Mouse (Mus musculus): ENCODE results near the gene Slamf1. TPM values are rescaled to one million over a fixed set of nuclear protein-coding genes. Genes with fewer than 3 reads are reported as not detected.

The Slamf1 gene
- polyA plus RNA-seq, 1 experiment from 2014 or later, result 0.15 TPM

DNA sequence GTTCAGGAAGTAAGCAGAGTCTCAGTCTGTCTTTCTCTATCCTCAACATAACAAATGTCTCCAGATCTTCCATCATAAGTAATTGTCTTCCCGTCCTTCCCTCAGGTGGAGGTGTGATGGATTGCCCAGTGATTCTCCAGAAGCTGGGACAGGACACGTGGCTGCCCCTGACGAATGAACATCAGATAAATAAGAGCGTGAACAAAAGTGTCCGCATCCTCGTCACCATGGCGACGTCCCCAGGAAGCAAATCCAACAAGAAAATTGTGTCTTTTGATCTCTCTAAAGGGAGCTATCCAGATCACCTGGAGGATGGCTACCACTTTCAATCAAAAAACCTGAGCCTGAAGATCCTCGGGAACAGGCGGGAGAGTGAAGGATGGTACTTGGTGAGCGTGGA, 7.8 kb downstream of the Slamf1 start:
- Histone ChIP-seq H3K27me3 (replicated peaks; ENCODE audit: control insufficient read depth, insufficient read depth, low read length) (no peaks in the 10 kb centered on the region), H3K36me3 (ENCODE audit: control insufficient read depth, insufficient read depth, low read length) (no peaks in the 10 kb centered on the region), H3K27ac (ENCODE audit: low read length) (no peak overlapping the region), H3K4me3 (ENCODE audit: low read length) (no peak overlapping the region), H3K9me3 (ENCODE audit: control insufficient read depth, low read length) (no peaks in the 10 kb centered on the region), H3K4me2 (ENCODE audit: low read depth, low read length) (no peak overlapping the region), H3K4me1 (ENCODE audit: control insufficient read depth, insufficient read depth, low read length) (no peaks in the 10 kb centered on the region), H3K9ac (ENCODE audit: low read depth, low read length) (no peak overlapping the region)
- ATAC-seq, result no peak
- WGBS, result 60% methylated on average over 11 of the region's 11 CpGs

DNA sequence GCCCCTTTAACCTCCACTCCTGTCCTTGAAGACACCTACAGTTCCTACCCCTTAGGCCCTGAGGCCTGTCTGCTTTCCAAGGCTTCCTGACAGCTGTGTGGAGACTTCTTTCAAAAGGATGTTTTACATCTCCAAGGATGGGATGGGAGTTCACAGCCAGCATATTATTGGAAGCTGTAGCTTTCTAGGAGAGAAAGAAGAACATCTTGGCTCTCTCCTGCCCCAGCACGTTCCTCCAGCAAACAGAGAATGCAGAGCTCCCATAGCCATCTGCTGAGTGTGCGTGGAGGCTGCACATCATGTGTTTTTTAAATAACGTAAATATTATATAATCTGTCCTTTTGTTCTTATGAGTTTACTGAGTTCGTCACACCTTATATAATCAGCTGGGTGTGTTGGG, 8.9 kb downstream of the Slamf1 start:
- no peaks in the 10 kb centered on the region for H3K27me3 ChIP-seq (replicated peaks; ENCODE audit: control insufficient read depth, insufficient read depth, low read length)
- no peak overlapping the region for H3K27ac ChIP-seq (ENCODE audit: low read length)
- no peak overlapping the region for H3K9ac ChIP-seq (ENCODE audit: low read depth, low read length)
- H3K4me3 ChIP-seq (ENCODE audit: low read length), result no peak overlapping the region
- H3K36me3 ChIP-seq (ENCODE audit: control insufficient read depth, insufficient read depth, low read length), result no peaks in the 10 kb centered on the region
- no peaks in the 10 kb centered on the region for H3K9me3 ChIP-seq (ENCODE audit: control insufficient read depth, low read length)
- H3K4me2 ChIP-seq (ENCODE audit: low read depth, low read length), result no peak overlapping the region
- 67% methylated on average over 4 of the region's 4 CpGs for WGBS
- H3K4me1 ChIP-seq (ENCODE audit: control insufficient read depth, insufficient read depth, low read length), result no peaks in the 10 kb centered on the region
- ATAC-seq, result no peak

DNA sequence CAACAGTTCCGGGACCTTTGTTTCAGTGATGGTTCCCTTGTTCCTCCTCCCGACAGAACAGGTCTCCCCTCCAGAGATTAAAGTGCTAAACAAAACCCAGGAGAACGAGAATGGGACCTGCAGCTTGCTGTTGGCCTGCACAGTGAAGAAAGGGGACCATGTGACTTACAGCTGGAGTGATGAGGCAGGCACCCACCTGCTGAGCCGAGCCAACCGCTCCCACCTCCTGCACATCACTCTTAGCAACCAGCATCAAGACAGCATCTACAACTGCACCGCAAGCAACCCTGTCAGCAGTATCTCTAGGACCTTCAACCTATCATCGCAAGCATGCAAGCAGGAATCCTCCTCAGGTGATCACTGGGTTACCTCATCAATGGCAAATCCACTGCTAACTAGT, 10.1 kb downstream of the Slamf1 start:
- H3K27ac ChIP-seq (ENCODE audit: low read length), result no peak overlapping the region
- no peaks in the 10 kb centered on the region for H3K27me3 ChIP-seq (replicated peaks; ENCODE audit: control insufficient read depth, insufficient read depth, low read length)
- ATAC-seq, result no peak
- 77% methylated on average over 7 of the region's 7 CpGs for WGBS
- no peaks in the 10 kb centered on the region for H3K4me1 ChIP-seq (ENCODE audit: control insufficient read depth, insufficient read depth, low read length)
- H3K9ac ChIP-seq (ENCODE audit: low read depth, low read length), result no peak overlapping the region
- no peak overlapping the region for H3K4me3 ChIP-seq (ENCODE audit: low read length)
- H3K4me2 ChIP-seq (ENCODE audit: low read depth, low read length), result no peak overlapping the region
- H3K9me3 ChIP-seq (ENCODE audit: control insufficient read depth, low read length), result no peaks in the 10 kb centered on the region
- no peaks in the 10 kb centered on the region for H3K36me3 ChIP-seq (ENCODE audit: control insufficient read depth, insufficient read depth, low read length)

DNA sequence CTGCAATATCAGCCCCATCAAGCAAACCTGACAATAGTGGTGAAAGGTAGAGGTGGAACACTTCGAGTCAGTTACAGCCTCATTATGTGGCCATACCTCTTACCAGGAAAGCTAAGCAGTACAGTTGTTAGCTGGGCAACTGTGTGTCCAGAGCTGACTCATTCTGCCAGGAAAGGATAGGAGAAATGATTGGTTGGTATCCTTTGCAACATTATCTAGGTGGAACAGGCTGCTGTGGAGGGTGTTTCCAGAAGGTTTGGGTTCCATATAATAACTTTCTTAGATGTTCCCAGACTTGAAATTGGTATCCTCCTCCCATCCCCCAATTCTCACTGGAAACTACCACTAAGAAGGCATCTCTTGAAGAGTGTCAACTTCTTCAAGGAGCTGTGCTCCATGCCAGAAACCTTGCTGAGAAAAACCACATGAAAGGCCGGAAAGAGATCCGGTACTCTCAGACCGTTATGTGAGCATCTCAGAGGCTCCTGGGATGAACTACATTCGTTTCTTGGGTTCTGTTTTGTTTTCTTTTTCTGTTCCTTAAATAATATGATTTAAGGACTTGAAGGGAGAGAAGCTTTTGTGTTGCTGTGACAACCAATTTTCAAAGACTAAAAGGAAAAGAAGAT, 15.5 kb downstream of the Slamf1 start:
- Histone ChIP-seq H3K4me3 (ENCODE audit: low read length) (no peak overlapping the region), H3K4me1 (ENCODE audit: control insufficient read depth, insufficient read depth, low read length) (no peaks in the 10 kb centered on the region), H3K4me2 (ENCODE audit: low read depth, low read length) (no peak overlapping the region), H3K27me3 (replicated peaks; ENCODE audit: control insufficient read depth, insufficient read depth, low read length) (no peaks in the 10 kb centered on the region), H3K27ac (ENCODE audit: low read length) (no peak overlapping the region), H3K9me3 (ENCODE audit: control insufficient read depth, low read length) (no peaks in the 10 kb centered on the region), H3K9ac (ENCODE audit: low read depth, low read length) (no peak overlapping the region), H3K36me3 (ENCODE audit: control insufficient read depth, insufficient read depth, low read length) (no peaks in the 10 kb centered on the region)
- 78% methylated on average over 5 of the region's 5 CpGs for WGBS
- no peak for ATAC-seq

DNA sequence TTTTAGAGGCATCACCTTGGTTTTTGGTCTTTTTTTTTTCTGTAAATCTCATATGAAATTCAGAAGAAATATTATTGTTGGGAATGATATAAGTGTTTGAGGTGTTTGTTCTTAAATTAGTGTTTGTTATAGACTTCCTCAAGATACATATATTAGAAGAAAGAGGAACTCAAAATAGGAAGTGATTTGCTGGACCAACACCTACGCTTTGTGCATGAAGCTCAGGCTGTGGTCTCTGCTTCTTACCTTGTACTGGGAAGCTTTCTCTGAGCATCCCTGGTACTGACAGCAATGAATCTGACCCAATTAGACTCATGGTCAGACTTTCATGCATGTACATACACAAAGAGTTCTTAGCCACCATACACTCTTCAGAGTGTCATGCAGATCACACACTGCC, 18.9 kb downstream of the Slamf1 start:
- H3K9ac ChIP-seq (ENCODE audit: low read depth, low read length), result no peak overlapping the region
- H3K4me1 ChIP-seq (ENCODE audit: control insufficient read depth, insufficient read depth, low read length), result no peaks in the 10 kb centered on the region
- no peaks in the 10 kb centered on the region for H3K9me3 ChIP-seq (ENCODE audit: control insufficient read depth, low read length)
- no peaks in the 10 kb centered on the region for H3K27me3 ChIP-seq (replicated peaks; ENCODE audit: control insufficient read depth, insufficient read depth, low read length)
- ATAC-seq, result no peak
- 88% methylated on average over 1 of the region's 1 CpGs for WGBS
- no peaks in the 10 kb centered on the region for H3K36me3 ChIP-seq (ENCODE audit: control insufficient read depth, insufficient read depth, low read length)
- no peak overlapping the region for H3K27ac ChIP-seq (ENCODE audit: low read length)
- H3K4me3 ChIP-seq (ENCODE audit: low read length), result no peak overlapping the region
- no peak overlapping the region for H3K4me2 ChIP-seq (ENCODE audit: low read depth, low read length)

DNA sequence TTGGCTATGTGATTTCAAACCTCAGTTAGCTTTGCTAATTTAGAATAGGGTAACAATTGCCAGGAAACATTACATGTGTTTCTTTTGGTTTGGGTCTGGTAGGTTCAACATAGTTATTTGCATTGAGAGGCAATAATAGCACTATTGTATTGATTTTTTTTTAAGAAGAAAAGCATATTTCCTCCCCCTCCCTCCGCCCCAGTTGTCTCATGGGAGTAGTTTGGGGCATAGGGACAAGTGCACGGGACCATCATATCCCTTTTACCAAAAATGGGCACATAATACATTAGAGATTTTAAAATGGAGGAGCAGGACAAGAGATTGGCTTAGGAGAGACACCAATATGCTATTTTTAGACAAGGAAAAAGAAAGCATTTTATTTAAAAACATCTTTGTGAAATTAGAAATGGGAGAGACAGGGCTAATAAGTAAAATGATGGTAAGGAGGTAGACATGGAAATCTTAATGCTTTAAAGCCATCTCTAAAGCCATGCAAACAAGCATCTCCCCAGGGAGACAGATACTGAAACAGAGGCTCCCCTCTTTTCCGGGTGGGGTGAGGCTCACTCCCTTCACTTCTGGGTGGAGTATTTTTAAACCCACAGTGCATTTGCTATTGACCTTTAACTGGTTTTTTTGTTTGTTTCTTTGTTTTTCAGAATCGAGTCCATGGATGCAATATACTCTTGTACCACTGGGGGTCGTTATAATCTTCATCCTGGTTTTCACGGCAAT, 20.5 kb downstream of the Slamf1 start:
- Histone ChIP-seq H3K4me2 (ENCODE audit: low read depth, low read length) (no peak overlapping the region), H3K9ac (ENCODE audit: low read depth, low read length) (no peak overlapping the region), H3K4me1 (ENCODE audit: control insufficient read depth, insufficient read depth, low read length) (no peaks in the 10 kb centered on the region), H3K27ac (ENCODE audit: low read length) (no peak overlapping the region), H3K4me3 (ENCODE audit: low read length) (no peak overlapping the region), H3K36me3 (ENCODE audit: control insufficient read depth, insufficient read depth, low read length) (no peaks in the 10 kb centered on the region), H3K27me3 (replicated peaks; ENCODE audit: control insufficient read depth, insufficient read depth, low read length) (no peaks in the 10 kb centered on the region), H3K9me3 (ENCODE audit: control insufficient read depth, low read length) (no peaks in the 10 kb centered on the region)
- WGBS, result 74% methylated on average over 6 of the region's 6 CpGs
- ATAC-seq, result no peak

DNA sequence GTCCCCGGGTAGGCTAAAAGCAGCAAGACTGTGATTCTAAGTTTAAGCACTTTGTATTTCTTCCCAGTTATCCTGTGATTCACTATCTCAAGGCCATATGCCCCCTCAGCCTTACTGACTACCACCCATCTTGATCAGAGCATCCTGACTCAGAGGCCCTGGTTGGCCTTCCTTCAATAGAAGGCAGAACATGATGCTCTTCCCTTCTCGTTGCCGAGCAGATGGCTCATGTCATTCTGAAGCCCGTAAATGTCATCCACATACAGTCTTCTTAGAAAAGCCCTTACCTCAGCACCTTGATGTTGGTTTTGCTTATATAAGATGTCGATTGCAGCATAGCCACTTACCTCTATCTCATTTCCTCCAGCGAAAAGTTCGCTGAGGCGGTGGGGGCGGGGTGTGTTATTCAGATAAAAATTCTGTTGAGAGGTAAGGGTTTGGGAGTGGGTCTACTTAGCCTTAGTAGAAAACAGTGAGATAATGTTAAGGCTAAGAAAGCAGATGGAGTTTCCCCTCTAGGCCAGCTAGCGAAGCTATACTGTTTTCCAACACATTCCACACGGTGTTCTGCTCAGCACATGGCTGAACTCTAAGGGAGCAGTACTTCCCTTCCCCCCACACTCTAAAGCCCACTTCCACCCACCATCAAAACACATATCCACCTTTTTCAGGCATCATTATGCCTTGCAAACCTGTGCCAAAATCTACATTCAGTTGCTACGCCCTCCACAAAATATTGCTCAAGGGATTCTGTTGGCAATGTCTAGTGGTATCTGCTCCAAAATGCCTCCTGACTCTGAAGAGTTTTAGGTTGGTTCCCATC, 21.7 kb downstream of the Slamf1 start:
- no peaks in the 10 kb centered on the region for H3K9me3 ChIP-seq (ENCODE audit: control insufficient read depth, low read length)
- no peaks in the 10 kb centered on the region for H3K27me3 ChIP-seq (replicated peaks; ENCODE audit: control insufficient read depth, insufficient read depth, low read length)
- no peak for ATAC-seq
- 73% methylated on average over 12 of the region's 12 CpGs for WGBS
- no peaks in the 10 kb centered on the region for H3K36me3 ChIP-seq (ENCODE audit: control insufficient read depth, insufficient read depth, low read length)
- H3K27ac ChIP-seq (ENCODE audit: low read length), result no peak overlapping the region
- no peak overlapping the region for H3K4me3 ChIP-seq (ENCODE audit: low read length)
- H3K9ac ChIP-seq (ENCODE audit: low read depth, low read length), result no peak overlapping the region
- no peak overlapping the region for H3K4me2 ChIP-seq (ENCODE audit: low read depth, low read length)
- H3K4me1 ChIP-seq (ENCODE audit: control insufficient read depth, insufficient read depth, low read length), result no peaks in the 10 kb centered on the region

DNA sequence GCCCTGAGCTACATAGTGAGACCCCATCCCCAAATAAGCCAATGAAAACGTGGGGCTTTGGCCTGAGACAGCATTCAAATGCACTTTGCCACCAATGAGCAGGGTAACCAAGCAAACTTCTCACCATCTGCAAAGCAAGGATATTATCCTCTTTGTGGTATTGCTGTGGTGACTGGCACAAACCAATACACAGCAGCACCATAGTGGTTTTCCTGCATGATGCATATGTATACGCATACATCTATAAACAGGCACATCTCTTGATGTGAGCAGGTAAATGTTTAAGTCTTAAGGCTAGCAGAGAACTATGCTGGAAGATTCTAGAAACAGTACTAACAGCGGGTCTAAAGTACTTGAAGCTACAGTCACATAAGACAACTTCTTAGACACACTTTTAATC, 22.5 kb downstream of the Slamf1 start:
- Histone ChIP-seq H3K4me3 (ENCODE audit: low read length) (no peak overlapping the region), H3K4me1 (ENCODE audit: control insufficient read depth, insufficient read depth, low read length) (no peaks in the 10 kb centered on the region), H3K27me3 (replicated peaks; ENCODE audit: control insufficient read depth, insufficient read depth, low read length) (no peaks in the 10 kb centered on the region), H3K9ac (ENCODE audit: low read depth, low read length) (no peak overlapping the region), H3K4me2 (ENCODE audit: low read depth, low read length) (no peak overlapping the region), H3K9me3 (ENCODE audit: control insufficient read depth, low read length) (no peaks in the 10 kb centered on the region), H3K36me3 (ENCODE audit: control insufficient read depth, insufficient read depth, low read length) (no peaks in the 10 kb centered on the region), H3K27ac (ENCODE audit: low read length) (no peak overlapping the region)
- ATAC-seq, result no peak
- WGBS, result 78% methylated on average over 3 of the region's 3 CpGs

DNA sequence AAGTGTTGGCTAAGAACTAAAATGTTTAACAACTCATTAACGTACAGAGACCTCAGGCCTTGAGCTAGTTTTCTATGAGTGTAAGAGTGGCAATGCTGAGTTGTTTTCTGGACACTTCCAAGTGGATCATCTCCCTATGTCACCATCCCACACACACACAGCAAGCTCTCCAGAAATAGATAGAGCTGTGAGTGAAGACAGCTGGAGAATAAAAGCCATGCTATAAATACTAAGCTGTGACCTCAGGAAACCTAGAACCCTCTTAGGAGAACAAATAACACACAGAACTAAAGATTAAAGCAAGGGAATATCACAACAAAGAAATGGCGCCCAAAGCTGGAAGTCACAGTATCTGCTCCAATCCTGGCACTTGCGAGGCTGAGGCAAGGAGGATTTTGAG, 24.6 kb downstream of the Slamf1 start:
- Histone ChIP-seq H3K27ac (ENCODE audit: low read length) (no peak overlapping the region), H3K36me3 (ENCODE audit: control insufficient read depth, insufficient read depth, low read length) (no peaks in the 10 kb centered on the region), H3K9ac (ENCODE audit: low read depth, low read length) (no peak overlapping the region), H3K9me3 (ENCODE audit: control insufficient read depth, low read length) (no peaks in the 10 kb centered on the region), H3K4me2 (ENCODE audit: low read depth, low read length) (no peak overlapping the region), H3K27me3 (replicated peaks; ENCODE audit: control insufficient read depth, insufficient read depth, low read length) (no peaks in the 10 kb centered on the region), H3K4me3 (ENCODE audit: low read length) (no peak overlapping the region), H3K4me1 (ENCODE audit: control insufficient read depth, insufficient read depth, low read length) (no peaks in the 10 kb centered on the region)
- ATAC-seq, result no peak
- 87% methylated on average over 3 of the region's 3 CpGs for WGBS

All from intestine, embryonic 16.5 days (tissue).